Mouse (Mus musculus): Measurements from ENCODE around the gene Spen.
A peak's percentile ranks its signal among the peaks of the same experiment; 100 is the strongest.

Spen gene

GRCm38 (mm10) chr4:141528938-141529337 lies 9.5 kb downstream of the Spen start:
- DNase-seq (ENCODE audit: low spot score), result no peak

GRCm38 (mm10) chr4:141526936-141527650 lies 11.3 kb downstream of the Spen start:
- no peak for DNase-seq (ENCODE audit: low spot score)

- DNase-seq (ENCODE audit: low spot score), result no peak
These were observed 12.5 kb downstream of the Spen start for GRCm38 (mm10) chr4:141525940-141526339.

- DNase-seq (ENCODE audit: low spot score), result no peak
These were observed 13.7 kb downstream of the Spen start for GRCm38 (mm10) chr4:141524658-141525057.

- no peak for DNase-seq (ENCODE audit: low spot score)
These were observed 15.3 kb downstream of the Spen start for GRCm38 (mm10) chr4:141523128-141523527.

GRCm38 (mm10) chr4:141518386-141518785 lies 20.0 kb downstream of the Spen start:
- DNase-seq (ENCODE audit: low spot score), result no peak

GRCm38 (mm10) chr4:141514179-141514641 lies 24.2 kb downstream of the Spen start:
- peak; percentile 56 for DNase-seq (ENCODE audit: low spot score)

- DNase-seq (ENCODE audit: low spot score), result no peak
These were observed 26.3 kb downstream of the Spen start for GRCm38 (mm10) chr4:141512145-141512544.

GRCm38 (mm10) chr4:141510457-141510856 lies 27.9 kb downstream of the Spen start:
- no peak for DNase-seq (ENCODE audit: low spot score)

GRCm38 (mm10) chr4:141506893-141507292 lies 31.5 kb downstream of the Spen start:
- DNase-seq (ENCODE audit: low spot score), result no peak

GRCm38 (mm10) chr4:141506352-141506751 lies 32.0 kb downstream of the Spen start:
- DNase-seq (ENCODE audit: low spot score), result peak; percentile 76

GRCm38 (mm10) chr4:141505810-141506209 lies 32.6 kb downstream of the Spen start:
- DNase-seq (ENCODE audit: low spot score), result no peak

GRCm38 (mm10) chr4:141504471-141504870 lies 33.9 kb downstream of the Spen start:
- no peak for DNase-seq (ENCODE audit: low spot score)

- no peak for DNase-seq (ENCODE audit: low spot score)
These were observed 35.7 kb downstream of the Spen start for GRCm38 (mm10) chr4:141502723-141503122.

- no peak for DNase-seq (ENCODE audit: low spot score)
These were observed 37.3 kb downstream of the Spen start for GRCm38 (mm10) chr4:141501058-141501457.

GRCm38 (mm10) chr4:141500637-141501036 lies 37.8 kb downstream of the Spen start:
- no peak for DNase-seq (ENCODE audit: low spot score)

- DNase-seq (ENCODE audit: low spot score), result no peak
These were observed 49.7 kb downstream of the Spen start for GRCm38 (mm10) chr4:141488670-141489069.

- no peak for DNase-seq (ENCODE audit: low spot score)
These were observed 50.8 kb downstream of the Spen start for GRCm38 (mm10) chr4:141487581-141487980.

- DNase-seq (ENCODE audit: low spot score), result no peak
These were observed 54.3 kb downstream of the Spen start for GRCm38 (mm10) chr4:141484071-141484470.

GRCm38 (mm10) chr4:141479411-141479810 lies 59.0 kb downstream of the Spen start:
- DNase-seq (ENCODE audit: low spot score), result no peak

- DNase-seq (ENCODE audit: low spot score), result no peak
These were observed 59.6 kb downstream of the Spen start for GRCm38 (mm10) chr4:141478794-141479193.

GRCm38 (mm10) chr4:141478225-141478624 lies 60.2 kb downstream of the Spen start:
- no peak for DNase-seq (ENCODE audit: low spot score)

GRCm38 (mm10) chr4:141477681-141478102 lies 60.7 kb downstream of the Spen start:
- no peak for DNase-seq (ENCODE audit: low spot score)

- DNase-seq (ENCODE audit: low spot score), result no peak
These were observed 64.0 kb downstream of the Spen start for GRCm38 (mm10) chr4:141474431-141474830.

Data from urinary bladder, postnatal 25 days (tissue).